Mouse (Mus musculus) CD4-positive naive resting alpha-beta T cell, adult 57 days (primary cell): ENCODE data around the gene Tnfrsf17. TPM values are rescaled to one million over a fixed set of nuclear protein-coding genes. Genes with fewer than 3 reads are reported as not detected.

Experiments
- total RNA-seq: library from RNA; stranded (reverse); gene quantifications from one replicate; pipeline ENCODE4 v1.2.4, GENCODE M21; 2023

Tnfrsf17 gene
- total RNA-seq = not detected

DNA sequence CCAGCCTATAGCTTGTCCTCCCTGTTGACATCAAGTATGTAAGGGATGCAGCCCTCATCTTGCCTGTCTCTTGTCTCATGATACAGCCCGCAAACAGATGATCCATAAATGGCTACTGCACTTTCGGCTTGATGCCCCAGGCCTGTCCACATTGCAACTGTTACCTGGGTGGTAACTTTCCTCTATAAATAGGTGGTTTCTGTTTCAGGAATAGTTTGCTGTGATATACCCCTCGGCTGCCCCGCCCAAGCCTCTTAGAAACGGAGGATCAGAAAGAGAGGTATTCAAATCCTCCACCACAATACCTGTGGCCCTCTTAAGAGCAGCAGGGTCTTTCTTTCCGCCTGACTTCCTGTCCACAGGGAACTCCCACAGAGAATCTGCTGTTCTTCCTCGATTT, at the start of gene Tnfrsf17:
Gene Tnfrsf17 (plus strand): TSS at position 301 of the 400 bp plus-strand sequence.

DNA sequence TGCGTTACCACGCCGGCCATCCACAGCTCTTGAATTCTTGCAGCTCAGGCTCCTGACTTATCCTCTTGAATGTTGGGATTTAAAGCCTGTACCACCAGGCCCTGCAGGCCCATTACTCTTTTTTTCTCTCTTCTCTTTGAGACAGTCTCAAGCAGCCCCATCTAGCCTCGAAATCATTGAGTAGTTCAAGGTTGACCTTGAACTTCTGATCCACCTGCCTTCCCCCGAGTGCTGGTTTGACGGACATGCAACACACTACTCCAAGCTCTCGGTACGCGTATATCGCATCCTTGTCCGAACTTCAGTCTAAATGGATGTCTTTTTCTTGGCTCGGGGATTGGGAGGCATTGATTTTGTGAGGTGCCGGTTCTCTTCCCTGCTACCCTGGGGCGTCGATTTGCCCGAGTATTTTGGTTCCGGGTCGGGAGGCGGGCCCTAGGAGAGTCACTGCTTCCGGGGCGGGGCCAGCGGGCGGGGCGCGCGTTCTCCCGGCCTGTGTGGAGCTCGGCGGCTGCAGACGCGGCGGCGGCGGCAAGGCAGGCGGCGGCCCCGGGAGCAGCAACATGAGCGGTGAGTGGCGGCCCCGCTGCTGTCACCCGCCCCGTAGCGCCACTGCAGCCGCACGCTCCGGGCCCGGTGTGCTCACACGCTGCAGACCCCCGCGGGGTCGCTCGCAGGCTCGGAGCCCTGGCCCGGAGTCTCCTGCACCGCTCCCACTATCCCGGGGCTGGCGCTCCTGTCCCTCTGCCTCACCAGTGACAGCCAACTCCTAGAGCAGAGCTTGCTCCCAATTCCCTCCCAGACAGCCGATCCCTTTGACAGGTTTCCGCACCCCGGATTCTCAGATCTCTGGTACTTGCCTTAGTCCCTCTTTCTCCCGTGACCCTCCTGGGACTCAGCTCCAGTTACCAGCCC, 9.1 kb downstream of the Tnfrsf17 start, which contains the start of gene Snx29:
Gene Snx29 (plus strand): TSS at position 500 of the 915 bp plus-strand sequence.

Other genes starting within 250 kb of the Tnfrsf17 start
- 13.4 TPM for gene Litaf, start 247.7 kb upstream of the Tnfrsf17 start, total RNA-seq
- 51.0 TPM for gene Txndc11, start 179.2 kb upstream of the Tnfrsf17 start, total RNA-seq
- 316 TPM for gene Zc3h7a, start 137.4 kb upstream of the Tnfrsf17 start, total RNA-seq
- gene Rsl1d1, start 110.5 kb upstream of the Tnfrsf17 start, total RNA-seq = 125 TPM
- 88.9 TPM for gene Gspt1, start 59.5 kb upstream of the Tnfrsf17 start, total RNA-seq
- 44.5 TPM for gene Snx29, start 9.1 kb downstream of the Tnfrsf17 start, total RNA-seq